Mouse (Mus musculus) spleen, postnatal 36 days (tissue): ENCODE results near the gene Sec63.

Source experiments
- DNase-seq, 2 experiments: peaks; one replicate each; pipeline ENCODE4 v3.0.0; 2022; ENCODE audit warnings: low spot score in 2 of 2, mixed read lengths in 1 of 2

Gene Sec63

DNA sequence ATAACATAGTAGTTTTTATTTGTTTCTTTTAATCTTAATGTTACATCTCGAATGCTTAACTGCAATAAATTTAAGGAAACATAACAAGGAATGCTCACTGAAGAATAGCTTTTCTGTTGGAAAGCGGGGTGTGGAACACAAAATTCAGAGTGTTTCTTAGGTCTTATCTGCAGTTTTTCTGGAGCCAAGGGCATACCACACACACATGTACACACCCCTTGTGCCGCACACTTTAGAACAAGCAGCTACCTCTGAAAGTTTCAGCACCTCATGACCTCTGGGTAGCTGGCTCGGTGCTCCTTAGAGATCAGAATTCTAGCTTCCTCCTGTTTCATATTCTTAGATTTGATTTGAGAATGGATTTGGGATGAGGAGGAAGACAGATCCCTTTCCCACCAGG lies 101.5 kb downstream of the Sec63 start:
- DNase-seq = no peak

DNA sequence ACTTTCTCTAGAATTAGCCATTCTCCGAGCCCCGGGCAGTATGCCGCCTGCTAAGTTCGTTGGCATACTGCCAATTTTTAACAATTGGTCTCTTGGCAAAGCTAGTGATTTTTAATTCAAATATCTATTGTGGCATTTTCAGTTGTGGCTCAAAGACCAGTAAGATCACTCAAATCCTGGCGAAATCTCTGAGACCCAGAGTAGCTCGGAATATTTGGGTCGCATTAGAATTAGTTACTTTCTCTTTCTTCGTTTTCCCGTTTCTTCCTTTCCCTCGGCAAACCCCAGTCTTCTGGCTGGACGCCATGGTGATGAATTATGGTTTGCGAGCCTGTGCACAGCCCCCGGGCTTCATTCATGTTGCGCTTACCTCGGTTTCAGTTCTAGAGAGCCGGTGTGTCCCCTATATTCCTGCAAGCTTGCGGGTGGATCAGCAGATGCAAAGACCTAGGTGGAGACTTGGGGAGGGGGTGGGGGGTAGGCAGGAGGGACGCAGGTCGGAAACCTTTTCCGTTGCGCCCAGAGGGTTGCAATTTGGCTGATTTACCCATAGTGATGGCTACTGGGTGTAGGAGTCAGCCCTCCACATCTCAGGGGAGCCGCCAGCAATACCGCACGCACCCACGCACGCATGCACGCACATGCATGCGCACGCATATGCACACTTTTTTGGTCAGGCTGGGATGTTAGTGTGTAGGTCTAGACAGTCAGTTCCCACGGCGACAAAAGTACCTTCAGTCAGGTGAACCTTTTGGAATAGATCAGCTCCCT lies 102.5 kb downstream of the Sec63 start:
- DNase-seq = no peak

DNA sequence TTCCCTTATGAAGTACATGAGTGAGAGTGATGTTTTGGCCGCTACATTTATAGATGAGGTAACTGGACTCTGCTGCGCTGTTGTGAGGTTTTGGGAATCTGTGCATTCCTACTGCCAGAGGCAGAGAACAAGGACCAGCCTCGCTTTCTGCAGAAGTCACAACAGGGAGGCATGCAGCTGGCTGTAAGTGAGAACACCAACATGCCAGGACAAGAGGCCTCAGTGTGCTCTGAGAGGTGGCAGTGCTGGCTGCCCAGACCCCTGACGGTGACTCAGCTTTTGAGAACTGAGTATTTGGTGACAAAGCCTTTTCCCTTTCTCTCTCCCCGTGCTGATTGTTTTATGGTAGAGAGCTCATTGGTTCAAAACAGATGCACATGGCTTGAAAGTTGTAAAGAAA lies 103.4 kb downstream of the Sec63 start:
- no peak for DNase-seq

DNA sequence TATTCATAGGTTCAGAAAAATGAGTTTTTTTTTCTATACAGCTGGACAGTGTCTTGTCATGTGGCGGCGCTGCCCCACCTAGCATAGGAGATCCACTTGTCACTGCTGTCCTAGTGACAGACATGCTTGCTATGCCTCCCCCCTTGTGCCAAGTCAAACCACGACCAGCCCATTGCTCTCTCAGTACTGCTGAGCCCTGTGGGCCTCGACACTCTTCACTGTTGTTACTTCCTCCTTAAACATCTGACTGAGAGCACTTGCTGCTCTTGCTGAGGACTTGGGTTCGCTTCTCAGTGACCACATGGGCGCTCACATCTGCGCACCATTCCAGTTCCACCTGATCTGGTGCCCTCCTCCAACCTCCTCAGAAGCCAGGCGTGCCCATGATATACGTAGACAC lies 107.1 kb downstream of the Sec63 start:
- peak; percentile 30 to 38 for DNase-seq

DNA sequence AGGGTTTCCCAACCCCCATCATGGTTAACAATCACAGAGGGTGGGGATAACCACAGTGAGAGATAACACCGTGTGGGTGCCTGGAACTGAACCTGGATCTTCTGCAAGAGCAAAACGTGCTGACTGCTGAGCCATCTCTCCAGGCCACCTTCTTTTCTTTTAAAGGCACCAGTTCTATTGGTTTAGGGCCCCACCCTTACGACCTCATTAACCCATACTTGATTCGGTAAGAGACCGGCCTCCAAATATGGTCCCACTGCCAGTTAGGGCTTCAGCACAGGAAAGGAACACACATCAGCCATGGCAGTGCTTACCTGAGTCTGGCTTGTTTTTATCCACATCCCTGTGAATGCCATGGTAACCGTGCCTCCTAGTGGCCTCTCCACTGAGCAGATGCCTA lies 108.2 kb downstream of the Sec63 start:
- DNase-seq = no peak

DNA sequence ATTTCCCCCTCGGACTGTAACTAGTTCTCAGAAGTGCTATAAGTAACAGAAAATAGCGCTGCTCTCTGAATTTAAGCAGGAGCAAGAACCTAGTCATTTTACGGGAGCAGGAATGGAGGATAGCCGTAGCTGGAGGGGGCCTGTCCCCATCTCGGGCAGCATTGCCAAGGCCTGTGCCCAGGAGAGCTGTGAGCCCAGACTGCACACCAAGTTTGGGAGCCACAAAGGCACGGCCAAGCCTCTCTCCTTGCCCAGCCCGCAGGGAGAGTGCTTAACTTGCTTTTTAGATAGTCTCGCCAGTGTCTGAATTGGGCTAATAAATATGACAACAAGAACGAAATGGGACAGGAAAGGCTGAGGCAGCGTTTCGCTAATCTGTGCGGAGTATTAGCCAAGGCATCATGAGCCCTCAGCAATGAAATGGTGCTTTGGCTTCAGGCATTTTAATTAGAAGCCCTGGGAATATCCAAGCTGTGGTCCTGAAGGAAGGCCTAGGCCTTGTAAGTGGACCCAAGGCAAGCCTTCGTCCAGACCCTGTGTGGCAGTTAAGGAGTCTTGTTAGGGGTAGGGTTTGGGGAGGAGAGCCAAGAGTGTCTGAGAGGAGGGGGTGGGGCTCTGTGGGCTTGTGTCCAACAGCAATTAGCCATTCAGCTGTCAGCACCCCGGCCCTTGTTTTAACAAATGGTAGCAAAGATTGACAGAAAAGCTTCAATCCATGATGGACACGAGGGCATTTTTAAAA lies 111.1 kb downstream of the Sec63 start:
- DNase-seq = no peak

DNA sequence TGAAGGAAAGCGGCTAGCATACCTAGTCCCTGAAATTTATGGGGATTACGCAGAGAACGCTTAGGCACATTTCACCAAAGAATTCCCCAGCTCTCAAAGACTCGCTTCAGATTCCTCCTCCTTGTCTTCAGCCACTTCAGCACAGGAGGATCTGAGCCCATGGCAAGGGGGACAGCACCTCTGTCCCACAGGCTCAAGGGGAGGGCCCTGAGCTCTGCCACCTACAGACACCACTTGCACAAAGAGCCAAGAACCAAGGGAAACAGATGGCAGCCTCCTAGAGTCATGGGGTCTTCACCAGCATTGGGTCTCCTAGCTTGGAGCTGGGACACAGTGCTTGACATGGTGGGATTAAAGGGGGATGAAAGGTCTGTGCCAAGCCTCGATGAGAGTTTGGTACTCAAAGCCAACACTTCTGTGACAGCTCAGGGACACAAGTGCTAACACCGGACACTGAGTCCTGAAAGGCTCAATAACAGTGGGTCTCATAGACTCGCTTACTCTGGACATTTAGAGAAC lies 111.8 kb downstream of the Sec63 start:
- DNase-seq = no peak

DNA sequence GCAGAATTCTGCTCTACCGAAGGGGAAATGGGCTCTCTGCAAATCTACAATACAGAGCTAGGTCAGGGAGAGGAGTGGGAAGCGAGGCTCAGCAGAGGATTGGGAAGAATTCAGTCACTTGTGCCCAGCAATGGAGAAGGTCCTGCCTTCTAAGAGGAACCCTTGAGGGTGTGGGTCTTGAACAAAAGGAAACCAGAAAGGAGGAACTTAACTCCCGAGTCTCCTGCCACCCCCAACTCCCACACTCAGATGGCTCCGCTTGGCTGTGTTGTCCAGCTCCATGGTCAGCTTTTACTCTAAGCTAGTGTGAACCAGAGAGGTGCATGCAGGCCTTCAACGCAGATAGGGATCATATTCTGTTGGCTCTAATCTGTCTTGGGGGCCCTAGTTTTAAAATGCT lies 114.9 kb downstream of the Sec63 start:
- DNase-seq = no peak

DNA sequence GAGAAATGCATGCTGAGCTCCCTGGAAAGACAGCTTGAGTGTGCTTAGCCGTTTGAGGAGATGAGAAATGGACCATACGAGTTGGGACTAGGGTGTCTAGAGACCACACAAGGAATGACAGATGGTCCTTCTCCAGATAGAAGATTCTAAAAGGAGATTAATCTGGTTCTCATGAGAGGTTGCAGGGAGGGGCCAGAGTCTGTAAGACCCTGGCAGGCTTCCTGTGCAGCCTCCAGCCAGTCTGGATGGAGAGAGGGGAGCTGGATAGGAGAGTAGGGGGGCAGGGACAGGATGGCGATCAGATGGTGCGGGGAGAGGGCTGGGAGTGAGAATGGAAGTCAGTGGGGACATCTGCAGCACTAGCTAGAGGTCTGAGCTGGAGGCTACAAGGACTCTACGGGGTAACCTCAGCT lies 118.0 kb downstream of the Sec63 start:
- DNase-seq = no peak

DNA sequence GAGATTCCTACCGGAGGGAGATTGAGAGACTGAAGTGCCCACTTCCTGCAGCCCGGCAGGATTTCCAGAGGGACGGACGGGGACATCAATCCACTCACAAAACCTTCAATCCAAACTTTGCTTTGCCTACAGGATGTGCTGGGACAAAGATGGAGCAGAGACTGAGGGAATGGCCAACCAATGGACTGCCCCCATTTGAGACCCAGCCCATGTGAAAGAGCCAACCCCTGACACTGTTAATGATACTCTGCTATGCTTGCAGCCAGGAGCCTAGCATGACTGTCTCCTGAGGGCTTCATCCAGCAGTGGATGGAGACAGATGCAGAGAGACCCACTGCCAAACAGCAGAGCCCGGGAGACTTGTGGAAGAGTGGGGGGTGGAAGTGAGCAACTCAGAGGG lies 118.4 kb downstream of the Sec63 start:
- DNase-seq = no peak
